Mouse (Mus musculus): ENCODE measurements around the gene Gm5108. TPM values are rescaled to one million over a fixed set of nuclear protein-coding genes. Genes with fewer than 3 reads are reported as not detected.

Gm5108 gene
- total RNA-seq (2017) = not detected in 2 replicates

DNA sequence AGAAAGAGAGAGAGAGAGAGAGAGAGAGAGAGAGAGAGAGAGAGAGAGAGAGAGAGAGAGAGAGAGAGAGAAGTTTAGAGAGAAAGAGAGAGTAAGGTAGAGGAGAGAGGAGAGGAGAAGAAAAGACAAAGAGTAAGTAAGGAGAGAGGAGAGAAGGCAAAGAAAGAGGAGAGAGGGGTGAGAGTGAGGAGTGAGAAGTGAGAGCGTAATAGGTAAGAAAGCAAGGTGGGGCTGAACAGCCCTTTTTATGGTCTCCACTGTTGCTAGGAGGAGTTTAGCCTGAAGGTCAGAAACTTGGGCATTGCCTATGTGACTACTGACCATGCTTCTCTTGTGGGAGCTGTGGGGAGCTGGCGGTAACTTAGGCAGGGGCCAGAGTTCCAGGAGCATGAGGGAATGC lies at the start of gene Gm5108:
Gene Gm5108, plus strand, starts transcription at position 301 of the 400 bp plus-strand sequence.
- ATAC-seq (replicated peaks in 1 of 2; ENCODE audit: insufficient read depth in 1 of 2, low FRiP score in 2 of 2, low TSS enrichment in 1 of 2, low read depth in 1 of 2, poor library complexity in 2 of 2, severe bottlenecking in 2 of 2) = no peak

DNA sequence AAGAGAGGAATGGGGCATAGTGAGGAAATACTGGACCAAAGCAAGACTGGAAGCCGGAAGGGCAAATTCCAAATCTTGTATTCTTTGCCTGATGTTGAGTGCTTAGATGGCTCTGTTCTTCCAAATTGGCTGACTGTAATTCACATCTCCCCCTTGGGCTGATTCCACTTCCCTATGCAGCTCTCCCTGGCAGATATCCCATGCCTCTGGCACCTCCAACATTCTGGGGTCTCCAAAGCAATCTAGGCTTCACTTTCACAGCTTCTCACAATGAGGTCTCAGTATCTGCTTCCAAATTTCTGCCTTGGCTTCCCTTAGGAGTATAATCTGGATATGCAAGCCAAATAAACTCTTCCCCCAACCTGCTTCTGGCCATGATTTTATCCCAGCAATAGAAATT lies 42.5 kb upstream of the Gm5108 start:
- ATAC-seq (replicated peaks in 1 of 2; ENCODE audit: insufficient read depth in 1 of 2, low FRiP score in 2 of 2, low TSS enrichment in 1 of 2, low read depth in 1 of 2, poor library complexity in 2 of 2, severe bottlenecking in 2 of 2) = no peak

DNA sequence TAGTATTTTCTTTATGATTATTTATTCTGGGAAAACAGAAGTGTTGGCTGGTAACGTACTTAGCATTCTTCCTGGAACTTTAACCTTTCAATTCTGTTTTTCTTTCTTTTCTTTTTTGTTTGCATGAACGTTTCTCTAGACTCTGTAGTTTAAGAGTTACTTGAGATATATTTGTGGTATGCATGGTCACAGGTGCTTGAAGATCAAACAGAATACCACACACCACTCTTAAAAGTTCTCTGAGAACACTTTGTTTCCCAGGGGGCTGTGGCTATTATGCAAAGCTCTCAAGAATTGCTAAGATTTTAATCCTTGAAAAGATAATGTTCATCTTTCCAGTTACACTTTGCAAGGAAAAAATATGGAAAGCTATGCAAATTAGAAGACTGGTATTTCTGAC lies 36.9 kb upstream of the Gm5108 start:
- no peak for ATAC-seq (replicated peaks in 1 of 2; ENCODE audit: insufficient read depth in 1 of 2, low FRiP score in 2 of 2, low TSS enrichment in 1 of 2, low read depth in 1 of 2, poor library complexity in 2 of 2, severe bottlenecking in 2 of 2)

DNA sequence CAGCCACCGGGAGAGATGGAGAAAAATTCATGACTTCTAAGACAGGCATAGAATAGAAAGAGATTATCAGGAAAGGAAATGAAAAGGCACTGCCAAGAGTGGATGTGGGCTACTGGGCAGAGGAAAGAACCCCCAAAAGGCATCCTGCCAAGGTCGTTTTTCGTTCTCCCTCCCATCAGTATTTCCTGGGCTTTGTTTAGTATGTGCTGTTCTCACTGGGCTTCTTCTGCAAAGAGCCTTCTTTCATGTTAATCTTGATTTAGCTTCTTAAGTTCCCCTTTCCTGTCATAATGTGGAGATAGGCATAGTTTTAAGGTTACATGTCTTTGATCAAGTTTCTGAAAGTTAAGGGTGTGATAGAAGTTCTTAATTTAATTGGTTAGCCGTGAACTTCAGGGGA lies 10.9 kb upstream of the Gm5108 start:
- ATAC-seq (replicated peaks in 1 of 2; ENCODE audit: insufficient read depth in 1 of 2, low FRiP score in 2 of 2, low TSS enrichment in 1 of 2, low read depth in 1 of 2, poor library complexity in 2 of 2, severe bottlenecking in 2 of 2) = peak; percentile 65 to 70

DNA sequence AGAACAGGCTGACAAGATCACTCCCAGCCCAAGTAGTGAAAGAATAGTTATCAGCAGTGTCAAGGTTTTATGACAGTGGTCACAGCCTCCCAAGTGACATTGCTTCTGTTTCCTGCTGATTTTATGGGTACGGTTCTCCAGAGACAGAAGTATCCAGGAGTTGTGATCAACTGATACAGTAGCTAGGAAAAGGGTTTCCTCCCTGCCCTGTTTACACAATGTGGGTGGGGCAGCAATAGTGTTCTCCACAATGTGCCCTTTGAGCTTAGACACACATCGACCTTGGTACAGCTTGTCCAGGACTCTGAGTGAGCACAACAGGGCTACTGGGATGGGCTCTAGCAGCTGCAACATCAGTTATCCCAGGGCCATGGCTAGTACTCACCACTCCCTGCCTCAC lies 9.8 kb upstream of the Gm5108 start:
- ATAC-seq (replicated peaks in 1 of 2; ENCODE audit: insufficient read depth in 1 of 2, low FRiP score in 2 of 2, low TSS enrichment in 1 of 2, low read depth in 1 of 2, poor library complexity in 2 of 2, severe bottlenecking in 2 of 2) = peak; percentile 33 to 38; a peak in 1 of 4 replicates

DNA sequence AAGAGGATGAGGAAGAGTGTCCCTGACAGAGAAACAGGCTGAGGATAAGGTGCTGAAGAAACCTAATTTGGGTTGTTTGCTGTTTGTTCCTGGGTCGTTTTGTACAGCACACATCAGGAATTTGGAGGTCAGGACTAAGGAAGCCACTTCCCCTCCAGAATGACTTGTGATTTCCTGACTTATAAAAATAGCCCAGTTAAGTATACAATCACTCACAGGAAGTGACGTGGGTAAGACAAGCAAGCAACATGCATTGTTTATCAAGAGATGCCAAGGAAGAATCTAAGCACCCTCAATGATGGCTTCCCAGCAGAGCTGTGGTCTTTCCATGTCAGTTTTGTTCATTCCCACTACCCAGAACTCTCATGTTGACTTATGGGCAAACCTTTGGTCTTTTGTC lies 1.7 kb downstream of the Gm5108 start:
- peak; percentile 87 to 92 for ATAC-seq (replicated peaks in 1 of 2; ENCODE audit: insufficient read depth in 1 of 2, low FRiP score in 2 of 2, low TSS enrichment in 1 of 2, low read depth in 1 of 2, poor library complexity in 2 of 2, severe bottlenecking in 2 of 2)

DNA sequence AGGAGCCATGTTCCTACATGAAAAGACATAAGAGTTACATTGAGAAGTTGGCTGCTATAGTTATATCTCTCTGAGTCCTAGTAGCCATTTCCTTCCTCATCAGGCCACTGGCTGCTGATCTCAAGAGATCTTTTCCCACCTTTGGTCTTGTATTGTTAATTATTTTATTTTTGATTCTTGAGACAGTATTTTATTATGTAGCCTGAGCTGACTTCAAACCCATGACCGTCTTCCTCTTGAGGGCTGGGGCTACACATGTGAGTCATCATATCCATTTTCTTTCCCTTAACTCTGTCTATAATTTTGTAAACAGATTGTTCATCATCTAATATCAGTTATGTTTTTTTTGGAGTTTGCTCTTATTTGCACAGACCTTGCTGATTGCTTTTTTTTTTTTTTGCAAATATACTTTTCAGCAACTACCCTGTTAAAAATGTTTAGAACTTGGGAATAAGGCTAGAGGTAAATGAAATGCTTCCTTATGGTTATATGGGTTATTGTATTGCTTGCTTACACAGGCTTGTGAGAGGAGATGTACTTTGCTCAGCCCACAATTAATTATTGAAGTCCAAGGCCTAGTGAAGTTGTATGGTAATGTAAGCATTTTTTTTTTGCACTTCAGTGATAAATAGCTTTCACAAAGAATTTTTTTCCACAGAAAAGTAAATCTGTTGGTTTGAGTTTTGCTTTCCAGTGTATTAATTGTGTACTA lies 2.8 kb downstream of the Gm5108 start:
- no peak for ATAC-seq (replicated peaks in 1 of 2; ENCODE audit: insufficient read depth in 1 of 2, low FRiP score in 2 of 2, low TSS enrichment in 1 of 2, low read depth in 1 of 2, poor library complexity in 2 of 2, severe bottlenecking in 2 of 2)

DNA sequence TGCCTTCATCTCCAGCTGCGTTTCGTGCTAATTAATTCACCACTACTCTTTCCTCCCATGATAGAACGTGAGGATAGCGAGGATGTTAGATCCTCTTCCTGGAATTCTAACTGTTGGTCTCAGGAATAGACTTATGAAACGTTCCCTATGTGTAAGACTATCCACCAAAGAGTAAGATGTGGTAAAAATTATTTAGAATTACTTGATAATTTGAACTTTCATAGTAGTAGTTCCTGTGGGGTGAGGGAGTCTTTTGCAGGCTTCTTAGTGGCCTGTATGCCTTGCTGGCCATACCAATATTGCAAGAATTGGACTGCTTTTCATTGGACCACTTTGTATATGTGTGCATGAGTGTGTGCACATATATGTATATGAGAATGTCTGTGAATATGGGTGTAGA lies 4.9 kb downstream of the Gm5108 start, which contains the start of gene Gm21905:
Gene Gm21905, minus strand, starts transcription at position 101 of the 400 bp plus-strand sequence.
- no peak for ATAC-seq (replicated peaks in 1 of 2; ENCODE audit: insufficient read depth in 1 of 2, low FRiP score in 2 of 2, low TSS enrichment in 1 of 2, low read depth in 1 of 2, poor library complexity in 2 of 2, severe bottlenecking in 2 of 2)

DNA sequence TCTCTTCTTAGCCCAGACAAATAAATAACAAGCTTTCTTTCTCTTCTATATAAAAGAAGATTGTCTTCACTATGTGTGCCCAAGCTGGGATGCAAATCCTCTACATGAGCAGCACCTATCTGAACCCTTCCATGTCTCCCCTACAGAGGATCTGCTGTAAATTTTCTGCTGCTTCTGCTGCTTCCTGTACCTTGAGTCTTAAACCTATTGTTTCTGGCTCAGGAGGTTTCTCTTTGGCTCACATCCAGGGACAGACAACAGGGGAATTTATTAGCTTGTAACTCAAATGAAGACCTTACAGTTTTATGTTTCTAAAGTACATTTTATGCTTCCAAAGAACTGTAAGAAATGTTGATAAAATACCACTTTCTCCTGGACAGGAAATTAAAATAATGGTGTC lies 5.5 kb downstream of the Gm5108 start:
- no peak for ATAC-seq (replicated peaks in 1 of 2; ENCODE audit: insufficient read depth in 1 of 2, low FRiP score in 2 of 2, low TSS enrichment in 1 of 2, low read depth in 1 of 2, poor library complexity in 2 of 2, severe bottlenecking in 2 of 2)

DNA sequence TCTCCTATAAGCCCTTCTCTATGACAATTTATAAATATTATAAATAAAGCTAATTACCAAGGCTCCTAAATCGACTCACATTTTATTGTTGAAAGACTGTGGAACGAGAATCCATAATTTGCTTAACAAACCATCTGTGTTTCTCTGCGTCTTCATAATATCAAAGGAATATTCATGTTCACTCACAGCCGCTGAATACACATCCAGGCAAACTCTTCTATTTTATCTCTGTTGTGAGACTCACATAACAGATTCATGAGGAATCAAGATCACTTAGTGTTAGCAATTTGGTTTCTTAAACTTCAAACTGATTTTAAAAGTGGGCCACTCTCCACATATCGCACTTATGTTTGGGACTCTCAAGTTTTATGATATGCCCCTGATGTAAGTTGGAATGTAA lies 6.6 kb downstream of the Gm5108 start:
- ATAC-seq (replicated peaks in 1 of 2; ENCODE audit: insufficient read depth in 1 of 2, low FRiP score in 2 of 2, low TSS enrichment in 1 of 2, low read depth in 1 of 2, poor library complexity in 2 of 2, severe bottlenecking in 2 of 2) = no peak

DNA sequence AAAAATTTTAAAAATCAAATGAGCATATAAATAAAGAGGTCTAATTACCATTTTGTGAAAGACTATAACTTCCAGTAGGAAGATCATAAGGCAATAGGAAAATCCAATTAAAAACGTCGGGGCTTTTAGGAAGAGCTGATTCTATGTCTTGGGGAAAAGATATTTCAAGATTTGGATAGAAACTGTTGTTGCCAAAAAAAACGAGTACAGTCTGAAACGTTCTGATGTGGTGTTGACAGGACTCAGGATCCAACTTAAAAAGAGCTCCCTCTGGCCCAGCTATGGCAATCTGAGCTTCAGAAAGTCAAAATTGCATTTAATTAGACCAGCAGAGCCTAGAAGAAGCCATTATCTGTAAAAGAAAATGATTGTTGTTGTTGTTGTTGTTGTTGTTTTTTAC lies 12.6 kb downstream of the Gm5108 start:
- ATAC-seq (replicated peaks in 1 of 2; ENCODE audit: insufficient read depth in 1 of 2, low FRiP score in 2 of 2, low TSS enrichment in 1 of 2, low read depth in 1 of 2, poor library complexity in 2 of 2, severe bottlenecking in 2 of 2) = no peak

DNA sequence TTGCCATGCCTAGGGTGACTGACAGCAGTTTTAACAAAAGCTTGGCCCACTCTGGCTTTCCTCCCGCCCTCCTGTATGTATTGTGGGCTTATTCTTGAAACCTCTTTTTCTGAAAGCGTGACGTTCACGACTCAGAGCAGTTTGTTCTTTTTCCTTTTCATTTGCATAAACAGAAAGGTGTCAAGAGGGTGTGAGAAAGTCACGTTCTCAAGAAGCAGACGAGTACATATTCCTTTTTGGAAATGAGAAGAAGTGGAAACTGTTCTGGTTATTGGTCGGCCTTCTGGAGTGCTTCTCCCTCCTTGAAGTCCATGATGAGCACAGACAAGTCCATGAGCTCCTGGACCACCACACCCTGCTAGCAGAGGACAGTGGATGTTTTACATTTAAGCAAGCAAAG lies 14.0 kb downstream of the Gm5108 start:
- ATAC-seq (replicated peaks in 1 of 2; ENCODE audit: insufficient read depth in 1 of 2, low FRiP score in 2 of 2, low TSS enrichment in 1 of 2, low read depth in 1 of 2, poor library complexity in 2 of 2, severe bottlenecking in 2 of 2) = no peak

DNA sequence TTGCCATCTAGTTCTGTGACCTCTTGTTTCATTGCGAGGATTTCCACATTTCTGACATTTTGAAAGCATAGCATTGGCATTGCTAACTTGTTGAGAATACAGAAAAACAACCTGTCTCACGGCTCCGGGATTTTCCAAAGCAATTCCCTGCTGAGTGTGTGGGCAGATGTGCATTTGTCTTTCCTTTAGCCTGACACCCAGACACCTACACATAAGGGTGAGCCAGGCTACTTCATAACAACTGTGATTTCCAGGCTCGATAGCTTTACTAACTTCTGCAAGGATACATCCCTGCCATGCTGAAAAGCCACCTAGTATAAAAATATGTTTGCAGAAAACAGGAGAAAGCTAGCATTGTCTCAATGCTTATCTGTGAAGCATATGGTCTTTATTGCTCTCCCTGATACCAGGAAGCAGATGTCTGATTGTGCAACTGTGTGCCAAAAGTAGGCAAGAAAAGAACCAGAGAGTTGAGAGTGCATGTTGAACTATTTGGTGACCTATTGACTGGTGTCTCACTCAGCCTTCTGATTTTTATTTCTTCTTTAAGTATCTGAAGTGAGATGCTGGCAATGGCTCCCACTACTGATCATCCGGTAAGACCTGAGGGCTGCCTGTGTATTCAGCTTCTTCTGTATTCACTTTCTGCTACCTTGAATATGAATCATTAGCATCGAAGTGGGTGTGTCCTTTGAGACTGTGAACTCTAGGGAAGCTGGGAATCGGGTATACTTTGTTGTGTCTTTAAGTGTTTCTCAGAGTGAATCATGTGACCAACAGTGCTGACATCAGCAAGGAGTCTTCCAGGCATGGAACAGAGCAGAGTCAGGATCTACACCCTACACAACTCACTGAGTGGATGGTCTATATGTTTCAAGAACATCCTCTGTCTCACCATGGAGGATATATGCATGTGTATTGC lies 20.5 kb downstream of the Gm5108 start:
- ATAC-seq (replicated peaks in 1 of 2; ENCODE audit: insufficient read depth in 1 of 2, low FRiP score in 2 of 2, low TSS enrichment in 1 of 2, low read depth in 1 of 2, poor library complexity in 2 of 2, severe bottlenecking in 2 of 2) = no peak

DNA sequence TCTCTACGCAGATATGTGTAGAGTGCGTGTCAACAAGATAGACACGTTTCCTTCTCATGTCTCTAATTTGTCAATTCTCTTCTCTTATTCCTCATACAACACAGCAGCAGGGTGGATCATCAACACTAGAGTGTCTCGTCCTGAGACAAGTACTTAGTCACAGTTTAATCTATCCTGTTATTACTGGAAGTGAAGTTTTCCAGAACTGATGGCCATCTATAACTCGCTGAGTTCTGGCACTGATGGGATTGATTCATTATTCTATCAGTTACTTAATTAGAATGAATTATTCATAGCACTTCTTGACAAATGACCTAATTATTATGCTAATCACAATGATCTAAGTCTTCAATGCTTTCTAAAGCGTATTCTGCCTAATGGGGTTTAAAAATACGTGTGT lies 28.1 kb downstream of the Gm5108 start:
- ATAC-seq (replicated peaks in 1 of 2; ENCODE audit: insufficient read depth in 1 of 2, low FRiP score in 2 of 2, low TSS enrichment in 1 of 2, low read depth in 1 of 2, poor library complexity in 2 of 2, severe bottlenecking in 2 of 2) = no peak

DNA sequence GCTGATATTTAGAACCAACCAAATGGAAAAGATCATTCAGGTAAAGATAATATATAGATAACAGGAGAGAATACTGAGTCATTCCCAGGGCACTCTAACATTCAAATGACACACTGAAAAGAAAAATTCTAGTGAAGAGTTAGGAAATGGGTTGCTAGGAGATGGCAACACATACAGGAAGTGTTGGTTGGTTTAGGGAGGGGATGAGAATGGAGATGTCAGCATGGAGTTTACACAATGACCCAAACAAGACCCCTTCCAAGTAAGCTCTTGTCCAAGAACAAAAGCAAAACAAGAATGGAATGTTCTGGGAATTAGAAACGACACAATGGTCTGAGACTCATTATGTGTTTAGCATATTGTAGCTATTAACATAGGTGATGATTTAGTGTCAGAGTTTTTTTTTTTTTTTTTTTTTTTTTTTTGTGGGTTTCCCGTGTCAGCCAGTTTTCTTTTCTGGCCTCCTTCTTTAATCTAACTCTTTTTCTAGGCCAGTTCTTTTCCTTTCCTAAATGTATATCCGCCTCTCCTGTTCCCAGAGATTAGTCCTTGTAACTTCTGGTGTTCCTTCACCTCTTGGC lies 40.6 kb downstream of the Gm5108 start:
- ATAC-seq (replicated peaks in 1 of 2; ENCODE audit: insufficient read depth in 1 of 2, low FRiP score in 2 of 2, low TSS enrichment in 1 of 2, low read depth in 1 of 2, poor library complexity in 2 of 2, severe bottlenecking in 2 of 2) = peak; percentile 49 to 51; a peak in 3 of 4 replicates

DNA sequence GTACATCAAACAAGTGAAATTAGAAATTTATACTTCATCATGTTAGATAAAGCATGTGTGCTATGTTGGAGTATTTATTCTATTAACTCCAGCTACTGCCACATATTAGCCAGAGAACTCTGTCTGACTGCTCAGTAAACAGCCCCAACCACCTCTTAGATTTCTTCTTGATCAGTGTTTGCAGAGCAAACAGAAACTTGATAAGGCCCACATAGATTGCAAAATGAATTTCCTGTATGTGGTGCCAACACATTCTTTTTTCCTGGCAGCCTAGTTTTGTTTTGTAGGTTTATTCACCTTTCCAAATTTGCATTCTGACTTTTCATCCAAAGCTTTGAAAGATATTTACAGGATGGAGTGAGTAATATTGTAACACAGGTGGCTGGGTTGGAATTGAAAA lies 49.0 kb downstream of the Gm5108 start:
- ATAC-seq (replicated peaks in 1 of 2; ENCODE audit: insufficient read depth in 1 of 2, low FRiP score in 2 of 2, low TSS enrichment in 1 of 2, low read depth in 1 of 2, poor library complexity in 2 of 2, severe bottlenecking in 2 of 2) = no peak

DNA sequence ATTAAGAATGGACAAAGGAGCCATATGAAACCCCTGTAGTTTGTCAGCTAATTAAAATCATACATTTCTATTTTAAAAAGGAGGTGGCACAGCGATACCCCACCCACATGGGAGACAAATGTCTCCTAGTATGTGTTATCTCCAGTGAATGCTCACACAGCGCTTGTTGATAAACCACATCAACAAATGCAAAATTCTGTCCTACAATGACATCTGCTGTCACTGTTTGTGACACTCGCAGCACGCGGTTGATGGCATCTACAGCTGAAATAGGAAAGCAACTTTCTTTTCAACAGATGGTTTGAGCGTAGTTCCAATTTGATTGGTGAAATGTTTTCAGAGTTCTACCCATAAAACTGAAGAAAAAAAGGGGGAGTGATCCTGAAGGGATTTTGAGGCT lies 61.1 kb downstream of the Gm5108 start:
- ATAC-seq (replicated peaks in 1 of 2; ENCODE audit: insufficient read depth in 1 of 2, low FRiP score in 2 of 2, low TSS enrichment in 1 of 2, low read depth in 1 of 2, poor library complexity in 2 of 2, severe bottlenecking in 2 of 2) = no peak

DNA sequence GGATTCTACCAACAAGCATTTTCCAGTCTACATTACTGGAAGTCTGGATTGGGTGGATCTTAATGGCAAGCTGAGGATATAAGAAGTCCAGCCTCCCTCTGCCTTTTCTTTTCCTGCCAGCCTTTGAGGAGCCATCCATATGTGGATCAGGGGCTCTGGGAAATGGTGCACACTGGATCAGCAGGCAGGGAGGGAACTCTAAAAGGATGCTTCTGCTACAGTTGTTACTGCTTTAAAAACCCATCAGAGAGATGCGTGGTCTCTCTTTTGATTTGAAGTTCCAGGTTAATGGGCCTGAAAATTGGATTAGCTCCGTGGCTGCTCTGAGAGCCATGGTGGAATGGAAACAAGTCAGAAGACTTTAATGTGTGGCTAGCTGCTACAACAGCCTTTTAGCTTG lies 62.4 kb downstream of the Gm5108 start:
- ATAC-seq (replicated peaks in 1 of 2; ENCODE audit: insufficient read depth in 1 of 2, low FRiP score in 2 of 2, low TSS enrichment in 1 of 2, low read depth in 1 of 2, poor library complexity in 2 of 2, severe bottlenecking in 2 of 2) = no peak

Measured in hematopoietic stem cell, adult 5-6 weeks (primary cell).